Comparison of ENCODE assay signal across 8 mouse cellular contexts in the genomic region with DNA sequence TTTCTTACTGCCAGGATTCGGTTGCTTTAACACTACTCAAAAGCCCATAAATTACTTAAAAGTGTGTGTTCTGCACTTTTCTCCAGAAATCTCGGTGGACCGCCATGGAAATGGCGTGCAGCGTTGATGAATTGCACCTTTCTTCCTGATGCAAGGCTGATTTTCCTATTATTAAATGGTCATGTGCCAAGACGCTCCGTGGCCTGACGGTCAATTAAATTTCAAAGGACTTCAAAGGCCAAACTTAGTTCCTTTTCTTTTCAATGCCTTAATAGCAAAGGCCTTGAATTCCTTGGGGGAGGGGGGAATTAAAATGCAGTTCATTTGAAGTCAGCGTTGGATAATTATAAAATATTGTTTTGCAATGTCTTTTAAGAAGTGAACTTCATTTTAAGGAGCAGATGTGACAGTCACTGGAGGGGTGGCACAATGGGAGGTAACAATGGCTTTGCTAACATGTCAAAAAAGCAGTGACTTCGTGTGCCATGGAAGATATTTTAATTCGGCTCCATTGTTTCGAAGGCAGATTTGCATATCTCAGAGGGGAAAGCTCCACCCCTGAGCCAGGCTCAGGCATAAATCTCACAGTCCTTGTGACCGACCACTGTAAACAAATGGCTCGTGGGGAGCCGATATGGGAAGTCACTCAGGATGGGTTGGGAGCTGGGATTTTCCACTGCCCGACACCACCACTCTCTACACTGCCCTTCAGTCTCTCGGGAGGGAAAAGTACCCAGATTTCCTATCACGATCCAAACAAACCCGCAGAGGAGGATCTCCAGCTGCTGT. TPM values are rescaled to one million over a fixed set of nuclear protein-coding genes. Genes with fewer than 3 reads are reported as not detected.
DNase-seq lines count a peak whose midpoint lies in the region; ATAC-seq and TF ChIP-seq lines count a peak whose summit lies in the region.

No protein-coding gene starts in this region.

- TF ChIP-seq POLR2A in brain, embryonic 14.5 days (IDR thresholded peaks at IDR 0.05; ENCODE audit: borderline replicate concordance, extremely low read depth, insufficient read depth, insufficient read length, poor library complexity, severe bottlenecking), result no peak

- H3K9me3 ChIP-seq in heart, embryonic 16.5 days (replicated peaks; ENCODE audit: control insufficient read depth, low read length), result no peaks in the 10 kb centered on the region
- no peaks in the 10 kb centered on the region for H3K9me3 ChIP-seq in intestine, embryonic 16.5 days (ENCODE audit: control insufficient read depth, low read length)
- no peaks in the 10 kb centered on the region for H3K9me3 ChIP-seq in neural tube, embryonic 13.5 days
- no peaks in the 10 kb centered on the region for H3K9me3 ChIP-seq in liver, embryonic 12.5 days (replicated peaks)

- no peaks in the 10 kb centered on the region for H3K4me1 ChIP-seq in heart, embryonic 16.5 days (ENCODE audit: control insufficient read depth, insufficient read depth, low read length)
- peaks cover 6% of the 10 kb centered on the region; the same call in 1 of the 2 replicates for H3K4me1 ChIP-seq in intestine, embryonic 16.5 days (ENCODE audit: control insufficient read depth, insufficient read depth, low read length)
- peaks cover 16% of the 10 kb centered on the region for H3K4me1 ChIP-seq in neural tube, embryonic 13.5 days (replicated peaks)
- no peaks in the 10 kb centered on the region for H3K4me1 ChIP-seq in liver, embryonic 12.5 days

- 0 out of 2 replicates have a peak overlapping the region, but pooled peaks have one; percentile 4 for H3K4me3 ChIP-seq in heart, embryonic 16.5 days (ENCODE audit: low read length)
- peak overlapping the region; percentile 0; the same call in 1 of the 2 replicates for H3K4me3 ChIP-seq in intestine, embryonic 16.5 days (ENCODE audit: low read length)
- no peak overlapping the region; the same call in 1 of the 2 replicates for H3K4me3 ChIP-seq in neural tube, embryonic 13.5 days
- H3K4me3 ChIP-seq in liver, embryonic 12.5 days, result no peak overlapping the region

- 42% methylated on average over 19 of the region's 19 CpGs for WGBS in heart, embryonic 16.5 days
- 33% methylated on average over 19 of the region's 19 CpGs for WGBS in intestine, embryonic 16.5 days
- 9% methylated on average over 19 of the region's 19 CpGs for WGBS in neural tube, embryonic 13.5 days
- 47% methylated on average over 19 of the region's 19 CpGs for WGBS in liver, embryonic 12.5 days (ENCODE audit: insufficient replicate concordance)

- no peak overlapping the region for H3K9ac ChIP-seq in heart, embryonic 16.5 days (ENCODE audit: low read length)
- H3K9ac ChIP-seq in intestine, embryonic 16.5 days (ENCODE audit: low read depth, low read length), result no peak overlapping the region
- no peak overlapping the region for H3K9ac ChIP-seq in neural tube, embryonic 13.5 days
- no peak overlapping the region for H3K9ac ChIP-seq in liver, embryonic 12.5 days

- no peaks in the 10 kb centered on the region for H3K27me3 ChIP-seq in heart, embryonic 16.5 days (ENCODE audit: control insufficient read depth, insufficient read depth, low read length)
- no peaks in the 10 kb centered on the region for H3K27me3 ChIP-seq in intestine, embryonic 16.5 days (replicated peaks; ENCODE audit: control insufficient read depth, insufficient read depth, low read length)
- H3K27me3 ChIP-seq in neural tube, embryonic 13.5 days, result no peaks in the 10 kb centered on the region; the same call in 1 of the 2 replicates
- H3K27me3 ChIP-seq in liver, embryonic 12.5 days (replicated peaks), result peaks cover 14% of the 10 kb centered on the region; the same call in 1 of the 2 replicates

- no peaks in the 10 kb centered on the region for H3K36me3 ChIP-seq in heart, embryonic 16.5 days (ENCODE audit: control insufficient read depth, insufficient read depth)
- H3K36me3 ChIP-seq in intestine, embryonic 16.5 days (ENCODE audit: control insufficient read depth, insufficient read depth, low read length), result no peaks in the 10 kb centered on the region
- H3K36me3 ChIP-seq in neural tube, embryonic 13.5 days, result no peaks in the 10 kb centered on the region
- H3K36me3 ChIP-seq in liver, embryonic 12.5 days, result no peaks in the 10 kb centered on the region

- peak; percentile 58 for ATAC-seq in heart, embryonic 16.5 days (replicated peaks; ENCODE audit: extremely low read depth, insufficient read depth, low FRiP score)
- peak; percentile 54 for ATAC-seq in intestine, embryonic 16.5 days
- ATAC-seq in neural tube, embryonic 13.5 days (ENCODE audit: low read depth), result peak; percentile 65
- ATAC-seq in monocyte, adult 5-6 weeks (replicated peaks; ENCODE audit: insufficient number of reproducible peaks, low FRiP score, low TSS enrichment, poor library complexity, severe bottlenecking), result no peak
- ATAC-seq in liver, embryonic 12.5 days, result no peak

- no peak for TF ChIP-seq CTCF in brain, embryonic 14.5 days (IDR thresholded peaks at IDR 0.05; ENCODE audit: borderline replicate concordance, extremely low read depth, insufficient read depth, insufficient read length)

- no peak overlapping the region for H3K27ac ChIP-seq in heart, embryonic 16.5 days (ENCODE audit: low read length)
- H3K27ac ChIP-seq in intestine, embryonic 16.5 days (ENCODE audit: low read length), result peak overlapping the region; percentile 16; the same call in 1 of the 2 replicates
- H3K27ac ChIP-seq in neural tube, embryonic 13.5 days (replicated peaks), result no peak overlapping the region
- no peak overlapping the region for H3K27ac ChIP-seq in liver, embryonic 12.5 days

- DNase-seq in heart, adult 18-20 months, result no peak
- DNase-seq in brain, embryonic 14.5 days (ENCODE audit: low read depth), result peak; percentile 72
- DNase-seq in cerebellum, postnatal 10 days, result no peak

- H3K4me2 ChIP-seq in heart, embryonic 16.5 days (ENCODE audit: low read depth, low read length), result peak overlapping the region; percentile 51
- 0 out of 2 replicates have a peak overlapping the region, but pooled peaks have one; percentile 19 for H3K4me2 ChIP-seq in intestine, embryonic 16.5 days (ENCODE audit: low read depth, low read length)
- H3K4me2 ChIP-seq in neural tube, embryonic 13.5 days, result peak overlapping the region; percentile 36
- H3K4me2 ChIP-seq in liver, embryonic 12.5 days, result no peak overlapping the region

RNA-seq across cellular contexts. Expression of a gene that starts 27.6 kb away (rescaled TPM):
- 2.3 and 2.9 TPM in 2 replicates for polyA plus RNA-seq in heart, embryonic 16.5 days (2015; fragmentation: Nextera tagmentation; extraction: Ambion mirVana)
- total RNA-seq in heart, adult 18-20 months (2021), result 10 to 100 TPM; 17.8 to 18.5 TPM
- 9.7 and 17.6 TPM in 2 replicates for polyA plus RNA-seq in brain, embryonic 14.5 days (2012; rRNA removed)
- 4.4 and 4.7 TPM in 2 replicates for polyA plus RNA-seq in intestine, embryonic 16.5 days (2015; fragmentation: Nextera tagmentation; extraction: Ambion mirVana)
- 5.6 and 6.6 TPM in 2 replicates for polyA plus RNA-seq in neural tube, embryonic 13.5 days (2015; fragmentation: Nextera tagmentation; extraction: Ambion mirVana)
- 31.1 to 35.4 TPM (median 33.2 TPM) in 3 replicates for total RNA-seq in monocyte, adult 5-6 weeks (2017)
- 9.6 and 10.4 TPM in 2 replicates for polyA plus RNA-seq in liver, embryonic 12.5 days (2016; fragmentation: Nextera tagmentation; extraction: Ambion mirVana)

Comparison
In these comparisons a context has a peak if more than half of its experiments do, and no peak if none do; other contexts are left out.
1. ATAC-seq: peak in heart, embryonic 16.5 days (single experiment), intestine, embryonic 16.5 days (single experiment) and neural tube, embryonic 13.5 days (single experiment); none in monocyte, adult 5-6 weeks (single experiment) and liver, embryonic 12.5 days (single experiment).
2. H3K4me3 ChIP-seq: peak in heart, embryonic 16.5 days (single experiment) and intestine, embryonic 16.5 days (single experiment); none in neural tube, embryonic 13.5 days (single experiment) and liver, embryonic 12.5 days (single experiment).